Mouse (Mus musculus): ENCODE results near the gene Nrap.

Gene Nrap

GRCm38 (mm10) chr19:56389879-56390278, at the start of gene Nrap:
Gene Nrap (minus strand): TSS chr19:56390037.
- DNase-seq (ENCODE audit: low read depth, low spot score): no peak

GRCm38 (mm10) chr19:56439072-56439434, 49.2 kb upstream of the Nrap start:
- DNase-seq (ENCODE audit: low read depth, low spot score): no peak

- DNase-seq (ENCODE audit: low read depth, low spot score): no peak
Measured at GRCm38 (mm10) chr19:56438357-56439071, 48.7 kb upstream of the Nrap start.

- DNase-seq (ENCODE audit: low read depth, low spot score): no peak
Measured at GRCm38 (mm10) chr19:56436380-56436779, 46.5 kb upstream of the Nrap start.

- DNase-seq (ENCODE audit: low read depth, low spot score): no peak
Measured at GRCm38 (mm10) chr19:56433581-56433980, 43.7 kb upstream of the Nrap start.

GRCm38 (mm10) chr19:56432706-56433105, 42.9 kb upstream of the Nrap start:
- DNase-seq (ENCODE audit: low read depth, low spot score): no peak

- DNase-seq (ENCODE audit: low read depth, low spot score): peak; percentile 36
Measured at GRCm38 (mm10) chr19:56430369-56430768, 40.5 kb upstream of the Nrap start.

- DNase-seq (ENCODE audit: low read depth, low spot score): no peak
Measured at GRCm38 (mm10) chr19:56425492-56425891, 35.7 kb upstream of the Nrap start.

GRCm38 (mm10) chr19:56424606-56425395, 35.0 kb upstream of the Nrap start:
- DNase-seq (ENCODE audit: low read depth, low spot score): no peak

- DNase-seq (ENCODE audit: low read depth, low spot score): no peak
Measured at GRCm38 (mm10) chr19:56423370-56423769, 33.5 kb upstream of the Nrap start.

GRCm38 (mm10) chr19:56422476-56423338, 32.9 kb upstream of the Nrap start:
- DNase-seq (ENCODE audit: low read depth, low spot score): peak; percentile 88

GRCm38 (mm10) chr19:56420345-56420744, 30.5 kb upstream of the Nrap start:
- no peak for DNase-seq (ENCODE audit: low read depth, low spot score)

- DNase-seq (ENCODE audit: low read depth, low spot score): peak; percentile 89
Measured at GRCm38 (mm10) chr19:56419452-56419851, 29.6 kb upstream of the Nrap start.

GRCm38 (mm10) chr19:56418404-56418803, 28.6 kb upstream of the Nrap start:
- no peak for DNase-seq (ENCODE audit: low read depth, low spot score)

- peak; percentile 54 for DNase-seq (ENCODE audit: low read depth, low spot score)
Measured at GRCm38 (mm10) chr19:56409884-56410283, 20.0 kb upstream of the Nrap start.

- no peak for DNase-seq (ENCODE audit: low read depth, low spot score)
Measured at GRCm38 (mm10) chr19:56406581-56406980, 16.7 kb upstream of the Nrap start.

GRCm38 (mm10) chr19:56405824-56406223, 16.0 kb upstream of the Nrap start:
- no peak for DNase-seq (ENCODE audit: low read depth, low spot score)

- DNase-seq (ENCODE audit: low read depth, low spot score): no peak
Measured at GRCm38 (mm10) chr19:56401864-56402263, 12.0 kb upstream of the Nrap start.

GRCm38 (mm10) chr19:56400200-56400599, 10.4 kb upstream of the Nrap start:
- DNase-seq (ENCODE audit: low read depth, low spot score): peak; percentile 93

- no peak for DNase-seq (ENCODE audit: low read depth, low spot score)
Measured at GRCm38 (mm10) chr19:56398528-56398795, 8.6 kb upstream of the Nrap start.

GRCm38 (mm10) chr19:56397663-56398527, 8.1 kb upstream of the Nrap start:
- DNase-seq (ENCODE audit: low read depth, low spot score): no peak
